ENCODE assay signal across 9 mouse cellular contexts in genomic region chr15:79436481-79436921, GRCm38 (mm10). TPM values are rescaled to one million over a fixed set of nuclear protein-coding genes. Genes with fewer than 3 reads are reported as not detected.
A peak's percentile ranks its signal among the peaks of the same experiment; 100 is the strongest.
DNase-seq lines count a peak whose midpoint lies in the region; ATAC-seq lines count a peak whose summit lies in the region.
"Had no signal": no experiment of that assay in that cellular context is flagged by ENCODE, and none has a peak within 500 bp of the region (broad histone marks: within the 10 kb centered on the region; RNA-seq: fewer than 3 reads in every experiment).

No protein-coding gene starts in this region.

- H3K4me1 ChIP-seq in kidney, embryonic 16.5 days (ENCODE audit: insufficient read depth, low read length), result peaks cover 73% of the 10 kb centered on the region

- DNase-seq in gastrocnemius, postnatal 14 days, result peak; percentile 40
- DNase-seq in gastrocnemius, adult 8-10 months (ENCODE audit: low spot score in 2 of 2), result no peak
- peak; percentile 92 for DNase-seq in R1 (ENCODE audit: low read depth, low spot score)
- DNase-seq in heart, adult 9 months (ENCODE audit: low spot score in 2 of 2), result peak; percentile 67 to 78
- no peak for DNase-seq in left cerebral cortex, adult 9 months (ENCODE audit: low spot score in 2 of 2)
- DNase-seq in thymus, postnatal 36 days, result no peak

- WGBS in kidney, embryonic 16.5 days, result 51% methylated on average over 7 of the region's 7 CpGs

- H3K27me3 ChIP-seq in kidney, embryonic 16.5 days (ENCODE audit: insufficient read depth, low read length), result no peaks in the 10 kb centered on the region
- H3K27me3 ChIP-seq: embryonic facial prominence, embryonic 13.5 days had no signal

- no peaks in the 10 kb centered on the region for H3K9me3 ChIP-seq in kidney, embryonic 16.5 days (ENCODE audit: low read length)
- H3K9me3 ChIP-seq: embryonic facial prominence, embryonic 13.5 days had no signal

- no peak overlapping the region for H3K4me2 ChIP-seq in kidney, embryonic 16.5 days (replicated peaks; ENCODE audit: low read depth, low read length)
- H3K4me2 ChIP-seq: embryonic facial prominence, embryonic 13.5 days had no signal

- no peak overlapping the region; the same call in 1 of the 2 replicates for H3K9ac ChIP-seq in kidney, embryonic 16.5 days (replicated peaks; ENCODE audit: low read length)
- H3K9ac ChIP-seq: embryonic facial prominence, embryonic 13.5 days had no signal

- H3K36me3 ChIP-seq in kidney, embryonic 16.5 days (ENCODE audit: insufficient read depth, low read length), result peaks cover 34% of the 10 kb centered on the region

- intact Hi-C loops in gastrocnemius, postnatal 14 days (cut with DNase I; ENCODE audit: low total_unique reads), result no loop called here

- ATAC-seq in kidney, embryonic 16.5 days (ENCODE audit: low FRiP score, low TSS enrichment), result no peak
- ATAC-seq in megakaryocyte, adult 5-6 weeks (ENCODE audit: poor library complexity, severe bottlenecking), result no peak

- no peak overlapping the region for H3K4me3 ChIP-seq in kidney, embryonic 16.5 days (ENCODE audit: low read length)
- H3K4me3 ChIP-seq: embryonic facial prominence, embryonic 13.5 days had no signal

- H3K27ac ChIP-seq in kidney, embryonic 16.5 days (ENCODE audit: low read length), result peak overlapping the region; percentile 60; the same call in 1 of the 2 replicates
- H3K27ac ChIP-seq: embryonic facial prominence, embryonic 13.5 days had no signal

RNA-seq across cellular contexts. Expression of gene Csnk1e, which starts 18.9 kb away (rescaled TPM):
- total RNA-seq in gastrocnemius, postnatal 14 days (2021), result 10 to 100 TPM; 46.6 to 46.7 TPM
- total RNA-seq in gastrocnemius, adult 8-10 months (2022), result 10 to 100 TPM; 54.1 to 61.3 (median 59.2) TPM
- 66.0 and 71.5 TPM in 2 replicates for polyA plus RNA-seq in kidney, embryonic 16.5 days (2015; fragmentation: Nextera tagmentation; extraction: Ambion mirVana)
- 33.3 and 39.4 TPM in 2 replicates for total RNA-seq in megakaryocyte, adult 5-6 weeks (2015)
- total RNA-seq in megakaryocyte, adult 5-6 weeks (2017), result 29.3 and 32.0 TPM in 2 replicates

RNA-seq across cellular contexts. Expression of gene Tmem184b, which starts 33.1 kb away (rescaled TPM):
- total RNA-seq in gastrocnemius, postnatal 14 days (2021), result 10 to 100 TPM; 31.5 to 32.6 TPM
- 10 to 100 TPM; 18.6 to 28.1 (median 21.8) TPM for total RNA-seq in gastrocnemius, adult 8-10 months (2022)
- polyA plus RNA-seq in kidney, embryonic 16.5 days (2015; fragmentation: Nextera tagmentation; extraction: Ambion mirVana), result 75.0 and 80.5 TPM in 2 replicates
- total RNA-seq in megakaryocyte, adult 5-6 weeks (2015), result 31.1 and 33.3 TPM in 2 replicates
- total RNA-seq in megakaryocyte, adult 5-6 weeks (2017), result 10.4 and 12.2 TPM in 2 replicates

Comparison
In these comparisons a context has a peak if more than half of its experiments do, and no peak if none do; other contexts are left out.
1. DNase-seq: peak in gastrocnemius, postnatal 14 days (single experiment), R1 (single experiment) and heart, adult 9 months (2 of 2); none in gastrocnemius, adult 8-10 months (0 of 2), left cerebral cortex, adult 9 months (0 of 2) and thymus, postnatal 36 days (0 of 2).